Mouse (Mus musculus) heart, embryonic 14.5 days (tissue): ENCODE results near the gene Cyp17a1. TPM values are rescaled to one million over a fixed set of nuclear protein-coding genes. Genes with fewer than 3 reads are reported as not detected.

ENCODE experiments used
- ATAC-seq: fragments of 200-750 bp; cut with Nextera tagmentation; 2 replicates; pipeline ENCODE4 v1.8.0; 2017; ENCODE audit warnings: low read depth, moderate TSS enrichment; ENCODE audit not compliant: insufficient number of reproducible peaks, insufficient read depth, low FRiP score
- H3K27ac ChIP-seq, 2 experiments: fragments of 200-500 bp in 1 of 2; fragments of 300-500 bp in 1 of 2; sonication (generic) in 1 of 2; replicated peaks in 1 of 2; 2 replicates each; pipeline ENCODE4 v1.5.1; 2012 to 2014; ENCODE audit warnings: low read depth in 2 of 2, low read length in 2 of 2, control low read depth in 1 of 2, mild to moderate bottlenecking in 1 of 2, mixed read lengths in 1 of 2; ENCODE audit not compliant: control insufficient read depth in 1 of 2, insufficient read depth in 1 of 2
- H3K27me3 ChIP-seq: fragments of 300-500 bp; sonication (generic); 2 replicates; pipeline ENCODE4 v1.6.1; 2014; ENCODE audit warnings: mild to moderate bottlenecking, low read length, control low read depth; ENCODE audit not compliant: control insufficient read depth, insufficient read depth
- H3K36me3 ChIP-seq: fragments of 300-500 bp; sonication (generic); 2 replicates; pipeline ENCODE4 v1.6.1; 2014; ENCODE audit warnings: mild to moderate bottlenecking, control low read depth, low read length, mixed read lengths; ENCODE audit not compliant: control insufficient read depth, insufficient read depth
- H3K4me1 ChIP-seq, 2 experiments: fragments of 200-500 bp in 1 of 2; fragments of 300-500 bp in 1 of 2; sonication (generic) in 1 of 2; 2 replicates each; pipeline ENCODE4 v1.6.1; 2012 to 2014; ENCODE audit warnings: low read length in 2 of 2, control low read depth in 1 of 2, mixed read lengths in 1 of 2; ENCODE audit not compliant: control insufficient read depth in 2 of 2, insufficient read depth in 2 of 2
- H3K4me2 ChIP-seq: fragments of 300-500 bp; sonication (generic); 2 replicates; pipeline ENCODE4 v1.6.1; 2014; ENCODE audit warnings: mild to moderate bottlenecking, low read length
- H3K4me3 ChIP-seq, 2 experiments: fragments of 200-500 bp in 1 of 2; fragments of 300-500 bp in 1 of 2; sonication (generic) in 1 of 2; 2 replicates each; pipeline ENCODE4 v1.5.1; 2012 to 2014; ENCODE audit warnings: low read length in 2 of 2, mild to moderate bottlenecking in 2 of 2, control low read depth in 1 of 2, low read depth in 1 of 2, moderate library complexity in 1 of 2; ENCODE audit not compliant: control insufficient read depth in 1 of 2, insufficient read depth in 1 of 2
- H3K9ac ChIP-seq: fragments of 300-500 bp; sonication (generic); 2 replicates; pipeline ENCODE4 v1.6.1; 2014; ENCODE audit warnings: mild to moderate bottlenecking, low read length
- H3K9me3 ChIP-seq: fragments of 300-500 bp; sonication (generic); 2 replicates; pipeline ENCODE4 v1.6.1; 2016; ENCODE audit warnings: low read length, control low read depth; ENCODE audit not compliant: control insufficient read depth
- WGBS: fragments of 180-500 bp; shearing (Covaris S2); extraction: QIAGEN DNeasy Blood & Tissue Kit; methylation state at CpG from one replicate; pipeline ENCODE4 v1.1.7; 2014; 5-methylcytosine and 5-hydroxymethylcytosine counted together
- polyA plus RNA-seq: library from polyadenylated mRNA; unstranded; fragments of >200 nt; fragmentation: Nextera tagmentation; extraction: Ambion mirVana; gene quantifications from 2 replicates; pipeline ENCODE4 v1.2.1, GENCODE M21; 2014

Gene Cyp17a1
- polyA plus RNA-seq, 1 experiment from 2014 or later = 1.6 TPM

DNA sequence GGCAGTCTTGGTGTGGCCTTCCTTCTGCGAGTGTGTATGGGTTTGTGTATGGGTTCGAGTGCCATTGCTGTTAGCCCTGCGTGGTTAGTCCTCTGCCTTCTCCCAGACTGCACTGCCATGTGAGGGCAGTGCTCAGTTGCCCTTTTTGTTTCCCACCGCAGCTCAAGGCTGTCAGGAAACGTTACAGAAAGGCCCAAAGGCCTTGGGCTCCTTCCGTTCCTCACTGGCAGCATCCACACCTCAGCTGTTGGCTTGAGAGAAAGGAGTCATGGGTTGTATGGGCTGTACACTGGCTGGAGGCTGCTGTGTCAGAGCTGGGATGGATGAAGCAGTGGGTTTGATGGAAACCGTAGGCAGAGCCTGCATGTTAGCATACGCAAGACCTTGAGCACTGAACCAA lies 32.2 kb downstream of the Cyp17a1 start:
- no peak overlapping the region for H3K4me2 ChIP-seq
- H3K4me3 ChIP-seq = no peak overlapping the region
- peaks cover 41% of the 10 kb centered on the region for H3K36me3 ChIP-seq
- H3K4me1 ChIP-seq = peaks cover 68 to 90% of the 10 kb centered on the region in 2 experiments
- 87% methylated on average over 8 of the region's 8 CpGs for WGBS
- H3K9ac ChIP-seq = peak overlapping the region; percentile 42
- H3K27me3 ChIP-seq = no peaks in the 10 kb centered on the region
- H3K27ac ChIP-seq = peak overlapping the region in 1 of 2 experiments; percentile 97; a peak in 3 of 4 replicates
- no peaks in the 10 kb centered on the region for H3K9me3 ChIP-seq
- no peak for ATAC-seq

DNA sequence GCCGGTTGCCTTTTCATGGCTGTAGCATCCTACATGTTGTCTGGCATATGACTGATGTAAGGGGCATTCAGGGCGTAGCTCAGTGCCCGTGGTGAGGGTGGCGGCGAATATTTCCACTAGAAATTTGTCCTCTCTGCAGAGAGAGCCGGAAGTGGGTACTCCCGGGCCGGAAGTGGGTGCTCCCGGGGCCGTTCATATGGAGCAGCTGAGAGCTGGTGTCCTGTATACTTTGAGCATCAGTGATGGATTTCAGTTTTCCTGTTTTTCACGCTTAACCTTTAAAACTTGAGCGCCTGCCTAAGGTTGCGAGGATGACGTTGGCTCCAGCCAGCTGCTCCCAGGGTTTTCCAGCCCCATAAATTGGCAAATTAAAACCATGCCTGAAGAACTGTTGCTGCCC lies 33.5 kb downstream of the Cyp17a1 start:
- Histone ChIP-seq H3K4me2 (no peak overlapping the region), H3K9me3 (no peaks in the 10 kb centered on the region), H3K27ac (peak overlapping the region; percentile 21 to 51; a peak in 3 of 4 replicates), H3K27me3 (no peaks in the 10 kb centered on the region), H3K4me3 (no peak overlapping the region), H3K9ac (no peak overlapping the region), H3K4me1 (peaks cover 62 to 82% of the 10 kb centered on the region in 2 experiments), H3K36me3 (peaks cover 38% of the 10 kb centered on the region)
- WGBS = 84% methylated on average over 14 of the region's 14 CpGs
- no peak for ATAC-seq

DNA sequence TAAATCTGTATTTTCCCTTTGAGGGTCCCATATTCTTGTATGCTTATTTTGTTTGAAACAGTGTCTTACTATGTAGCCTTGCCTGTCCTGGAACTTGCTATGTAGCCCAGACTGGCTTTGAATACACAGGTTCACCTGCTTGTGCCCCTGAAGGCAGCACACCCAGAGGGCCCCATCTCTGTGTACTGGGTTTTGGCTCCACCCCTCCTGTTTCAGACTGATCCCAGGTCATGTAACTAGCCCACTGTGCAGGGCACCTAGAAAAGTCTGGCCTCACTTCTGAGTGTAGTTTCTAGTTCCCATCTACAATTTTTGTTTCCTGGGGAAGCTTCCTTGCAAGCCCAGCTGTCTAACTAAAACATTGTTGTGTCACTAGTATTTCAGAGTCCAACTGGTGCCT lies 33.9 kb downstream of the Cyp17a1 start:
- H3K4me1 ChIP-seq = peaks cover 57 to 79% of the 10 kb centered on the region in 2 experiments
- no peak overlapping the region for H3K4me3 ChIP-seq
- H3K4me2 ChIP-seq = no peak overlapping the region
- H3K27me3 ChIP-seq = no peaks in the 10 kb centered on the region
- no peak overlapping the region for H3K9ac ChIP-seq
- H3K36me3 ChIP-seq = peaks cover 38% of the 10 kb centered on the region
- H3K27ac ChIP-seq = peak overlapping the region in 1 of 2 experiments; percentile 51; a peak in 2 of 4 replicates
- H3K9me3 ChIP-seq = no peaks in the 10 kb centered on the region
- ATAC-seq = no peak

DNA sequence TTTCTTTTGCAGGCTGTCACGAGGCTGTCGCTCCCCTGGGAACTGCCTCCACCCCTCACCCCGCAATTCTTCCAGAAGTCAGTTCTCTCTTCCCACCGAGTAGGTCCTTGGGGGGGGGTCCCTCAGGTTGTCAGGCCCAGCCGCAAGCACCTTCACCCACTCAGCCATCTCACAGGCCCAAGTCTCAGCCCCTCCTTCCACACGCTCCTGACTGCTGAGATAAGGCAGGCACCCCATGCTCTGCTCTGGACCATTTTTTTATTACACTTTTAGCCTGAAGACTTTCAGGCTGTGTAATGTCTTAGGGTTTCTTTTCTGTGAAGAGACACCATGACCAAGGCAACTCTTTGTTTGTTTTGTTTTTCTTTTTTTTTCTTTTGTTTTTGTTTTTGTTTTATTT lies 35.4 kb downstream of the Cyp17a1 start:
- H3K27ac ChIP-seq = no peak overlapping the region
- no peak overlapping the region for H3K4me3 ChIP-seq
- H3K4me1 ChIP-seq = peaks cover 43 to 73% of the 10 kb centered on the region in 2 experiments
- H3K27me3 ChIP-seq = no peaks in the 10 kb centered on the region
- peaks cover 40% of the 10 kb centered on the region for H3K36me3 ChIP-seq
- no peak for ATAC-seq
- no peak overlapping the region for H3K4me2 ChIP-seq
- H3K9me3 ChIP-seq = no peaks in the 10 kb centered on the region
- no peak overlapping the region for H3K9ac ChIP-seq
- WGBS = 61% methylated on average over 6 of the region's 6 CpGs

DNA sequence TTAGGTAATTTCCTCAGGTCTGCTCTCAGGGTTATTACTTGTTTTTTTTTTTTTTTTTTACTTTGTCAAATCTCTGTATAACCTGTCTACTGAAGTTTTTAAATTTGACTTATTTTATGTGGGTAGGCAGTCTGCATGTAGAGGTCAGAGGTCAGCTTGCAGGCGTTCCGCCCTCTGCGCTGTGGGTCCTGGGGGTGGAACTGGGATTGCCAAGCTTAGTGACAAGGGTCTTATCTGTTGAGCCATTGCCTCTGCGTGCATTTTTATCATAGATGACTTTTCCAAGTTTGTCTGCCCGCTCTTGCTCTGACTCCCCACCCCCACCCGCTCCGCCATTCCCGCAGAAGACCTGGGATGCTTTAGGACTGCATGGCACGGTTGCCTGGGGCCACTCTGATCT lies 37.2 kb downstream of the Cyp17a1 start:
- Histone ChIP-seq H3K9me3 (no peaks in the 10 kb centered on the region), H3K27me3 (no peaks in the 10 kb centered on the region), H3K4me3 (no peak overlapping the region), H3K4me1 (peaks cover 28 to 63% of the 10 kb centered on the region in 2 experiments), H3K27ac (peak overlapping the region in 1 of 2 experiments; percentile 44; a peak in 1 of 4 replicates), H3K4me2 (peak overlapping the region; percentile 18; the same call in 1 of the 2 replicates), H3K36me3 (peaks cover 48% of the 10 kb centered on the region), H3K9ac (no peak overlapping the region)
- 17% methylated on average over 9 of the region's 9 CpGs for WGBS
- no peak for ATAC-seq

DNA sequence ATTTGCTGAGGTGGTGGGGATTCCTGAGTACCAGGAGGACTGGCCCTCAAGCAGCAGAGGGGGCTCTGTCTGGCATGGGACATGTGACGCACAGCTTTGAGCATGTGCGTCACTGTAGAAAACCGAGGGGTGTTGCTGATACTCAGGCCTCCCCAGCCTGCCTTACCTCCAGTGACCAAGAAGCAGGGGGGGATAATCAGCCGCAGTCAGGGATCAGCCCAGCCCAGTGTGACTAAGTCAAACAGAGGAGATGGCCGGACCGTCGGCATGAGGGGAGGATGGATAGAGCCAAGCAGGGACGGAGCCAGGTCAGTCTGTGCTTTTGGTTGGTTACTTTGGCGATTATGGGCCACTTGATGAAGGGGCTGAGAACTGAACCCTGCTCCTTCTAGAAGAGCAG lies 41.3 kb downstream of the Cyp17a1 start:
- H3K9me3 ChIP-seq = no peaks in the 10 kb centered on the region
- H3K27ac ChIP-seq = no peak overlapping the region
- WGBS = 76% methylated on average over 9 of the region's 9 CpGs
- peaks cover 13% of the 10 kb centered on the region; the same call in 1 of the 2 replicates for H3K36me3 ChIP-seq
- H3K4me1 ChIP-seq = peaks cover 39 to 69% of the 10 kb centered on the region in 2 experiments
- no peak overlapping the region for H3K4me2 ChIP-seq
- H3K27me3 ChIP-seq = no peaks in the 10 kb centered on the region
- no peak for ATAC-seq
- H3K4me3 ChIP-seq = no peak overlapping the region
- H3K9ac ChIP-seq = no peak overlapping the region

DNA sequence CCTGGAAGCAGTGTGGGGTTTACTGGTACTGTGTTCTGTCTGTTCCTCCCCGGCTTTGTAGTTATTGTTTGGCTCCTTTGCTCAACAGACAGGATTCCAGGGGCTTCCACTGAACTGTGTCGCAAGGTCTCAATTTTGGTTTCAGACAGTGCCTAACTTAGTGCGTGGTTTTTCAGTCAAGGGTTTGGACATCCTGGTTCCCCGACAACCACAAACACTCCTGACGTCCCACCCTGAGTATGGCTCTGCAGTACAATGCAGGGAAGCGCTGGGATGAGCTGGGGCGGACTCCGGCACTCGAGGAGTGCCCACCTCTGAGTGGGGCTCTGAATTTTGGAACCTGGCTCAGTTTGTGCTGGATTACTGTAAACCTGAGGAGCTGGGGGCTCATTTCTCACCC lies 43.2 kb downstream of the Cyp17a1 start:
- Histone ChIP-seq H3K27me3 (no peaks in the 10 kb centered on the region), H3K4me1 (peaks cover 34 to 71% of the 10 kb centered on the region in 2 experiments), H3K9ac (0 out of 2 replicates have a peak overlapping the region, but pooled peaks have one; percentile 12), H3K27ac (peak overlapping the region; percentile 33 to 39; a peak in 2 of 4 replicates), H3K4me2 (no peak overlapping the region), H3K4me3 (no peak overlapping the region), H3K9me3 (no peaks in the 10 kb centered on the region), H3K36me3 (peaks cover 27% of the 10 kb centered on the region)
- no peak for ATAC-seq
- 66% methylated on average over 9 of the region's 9 CpGs for WGBS

DNA sequence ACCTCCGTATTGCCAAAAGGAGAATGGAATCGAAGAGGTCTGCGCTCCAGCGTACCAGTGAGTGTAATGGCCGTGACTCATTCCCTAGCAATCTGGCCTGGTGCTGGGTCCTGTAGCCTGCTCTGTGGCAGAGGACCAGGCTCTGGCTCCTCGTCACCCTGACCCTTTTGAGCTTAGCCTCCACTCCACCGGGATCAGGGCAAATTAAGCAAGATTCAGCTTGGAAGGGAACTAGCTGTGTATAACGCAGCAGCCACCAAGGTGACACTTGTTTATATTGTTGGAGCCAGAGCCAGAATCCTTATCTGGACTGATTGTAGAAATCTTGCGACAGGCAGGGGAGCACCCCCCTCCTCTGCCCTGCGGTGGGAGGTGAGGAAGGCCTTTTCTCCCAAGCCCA lies 44.6 kb downstream of the Cyp17a1 start:
- Histone ChIP-seq H3K36me3 (peaks cover 27% of the 10 kb centered on the region), H3K27ac (peak overlapping the region; percentile 57 to 71), H3K4me3 (no peak overlapping the region), H3K9ac (peak overlapping the region; percentile 45), H3K27me3 (no peaks in the 10 kb centered on the region), H3K9me3 (no peaks in the 10 kb centered on the region), H3K4me1 (peaks cover 41 to 70% of the 10 kb centered on the region in 2 experiments), H3K4me2 (peak overlapping the region; percentile 44)
- no peak for ATAC-seq
- WGBS = 19% methylated on average over 10 of the region's 10 CpGs
